Mouse (Mus musculus) ES-E14 (cell line): ENCODE data around the gene Parp3. TPM values are rescaled to one million over a fixed set of nuclear protein-coding genes. Genes with fewer than 3 reads are reported as not detected.
A peak's percentile ranks its signal among the peaks of the same experiment; 100 is the strongest.

Source experiments
- DNase-seq: peaks from one replicate; pipeline ENCODE4 v3.0.0-alpha.2; 2013; ENCODE audit warnings: low read depth, low spot score
- H3K27ac ChIP-seq: 2 replicates; pipeline ENCODE4 v1.5.1; 2012; ENCODE audit warnings: low read depth, mild to moderate bottlenecking, low read length, moderate library complexity, mixed read lengths; ENCODE audit not compliant: poor library complexity, insufficient read depth, severe bottlenecking
- H3K36me3 ChIP-seq: 2 replicates; pipeline ENCODE4 v1.6.1; 2012; ENCODE audit warnings: mild to moderate bottlenecking, low read length, moderate library complexity, mixed read lengths; ENCODE audit not compliant: control insufficient read depth, poor library complexity, insufficient read depth, severe bottlenecking
- H3K4me1 ChIP-seq, 2 experiments: fragments of 150-350 bp in 1 of 2; sonication (generic) in 1 of 2; 2 replicates each; pipeline ENCODE4 v1.6.1; 2012; ENCODE audit warnings: low read length in 2 of 2, mild to moderate bottlenecking in 1 of 2, mixed read lengths in 1 of 2; ENCODE audit not compliant: control insufficient read depth in 2 of 2, insufficient read depth in 2 of 2, poor library complexity in 1 of 2
- H3K4me3 ChIP-seq, 2 experiments: fragments of 150-350 bp in 1 of 2; sonication (generic) in 1 of 2; 2 replicates each; pipeline ENCODE4 v1.5.1; 2012; ENCODE audit warnings: low read length in 2 of 2, low read depth in 1 of 2, mild to moderate bottlenecking in 1 of 2, mixed read lengths in 1 of 2; ENCODE audit not compliant: insufficient read depth in 1 of 2, poor library complexity in 1 of 2, severe bottlenecking in 1 of 2
- H3K9ac ChIP-seq: 2 replicates; pipeline ENCODE4 v1.6.1; 2012; ENCODE audit warnings: low read depth, mild to moderate bottlenecking, low read length, mixed read lengths; ENCODE audit not compliant: poor library complexity, insufficient read depth, severe bottlenecking
- H3K9me3 ChIP-seq: fragments of 150-350 bp; sonication (generic); 2 replicates; pipeline ENCODE4 v1.6.1; 2012; ENCODE audit warnings: low read depth, mild to moderate bottlenecking, low read length; ENCODE audit not compliant: control insufficient read depth, insufficient read depth
- CHD2 ChIP-seq: IDR thresholded peaks from 2 replicates; pipeline ENCODE4 v1.6.1; 2014; ENCODE audit warnings: mild to moderate bottlenecking, low read depth, low read length, inconsistent platforms
- HCFC1 ChIP-seq: IDR thresholded peaks from 2 replicates; pipeline ENCODE4 v1.6.1; 2012; ENCODE audit warnings: low read length, inconsistent platforms, borderline replicate concordance; ENCODE audit not compliant: insufficient read depth
- MAFK ChIP-seq: IDR thresholded peaks from 2 replicates; pipeline ENCODE4 v1.6.1; 2014; ENCODE audit warnings: mild to moderate bottlenecking, low read depth, low read length, inconsistent platforms; ENCODE audit not compliant: insufficient read depth
- ZC3H11A ChIP-seq: IDR thresholded peaks from 2 replicates; pipeline ENCODE4 v1.6.1; 2012; ENCODE audit warnings: low read depth, mild to moderate bottlenecking, inconsistent platforms, low read length, borderline replicate concordance
- ZNF384 ChIP-seq: IDR thresholded peaks from 2 replicates; pipeline ENCODE4 v1.6.1; 2012; ENCODE audit warnings: low read depth, low read length, inconsistent platforms
- in situ Hi-C, 2 experiments: fragments of 600-800 bp; cut with MboI; formaldehyde crosslinking; loops; one replicate each; pipeline ENCODE4 v1.15.1; 2025; ENCODE audit warnings: low sequenced_read_pairs in 2 of 2, inconsistent platforms in 1 of 2; ENCODE audit not compliant: unreplicated experiment in 2 of 2
- total RNA-seq: library from RNA; depleted of rRNA; stranded (reverse); fragments of 300-350 nt; gene quantifications from 2 replicates; pipeline ENCODE4 v1.2.3, GENCODE M21; 2012

The Parp3 gene
- total RNA-seq, 1 experiment: 6.0 TPM

DNA sequence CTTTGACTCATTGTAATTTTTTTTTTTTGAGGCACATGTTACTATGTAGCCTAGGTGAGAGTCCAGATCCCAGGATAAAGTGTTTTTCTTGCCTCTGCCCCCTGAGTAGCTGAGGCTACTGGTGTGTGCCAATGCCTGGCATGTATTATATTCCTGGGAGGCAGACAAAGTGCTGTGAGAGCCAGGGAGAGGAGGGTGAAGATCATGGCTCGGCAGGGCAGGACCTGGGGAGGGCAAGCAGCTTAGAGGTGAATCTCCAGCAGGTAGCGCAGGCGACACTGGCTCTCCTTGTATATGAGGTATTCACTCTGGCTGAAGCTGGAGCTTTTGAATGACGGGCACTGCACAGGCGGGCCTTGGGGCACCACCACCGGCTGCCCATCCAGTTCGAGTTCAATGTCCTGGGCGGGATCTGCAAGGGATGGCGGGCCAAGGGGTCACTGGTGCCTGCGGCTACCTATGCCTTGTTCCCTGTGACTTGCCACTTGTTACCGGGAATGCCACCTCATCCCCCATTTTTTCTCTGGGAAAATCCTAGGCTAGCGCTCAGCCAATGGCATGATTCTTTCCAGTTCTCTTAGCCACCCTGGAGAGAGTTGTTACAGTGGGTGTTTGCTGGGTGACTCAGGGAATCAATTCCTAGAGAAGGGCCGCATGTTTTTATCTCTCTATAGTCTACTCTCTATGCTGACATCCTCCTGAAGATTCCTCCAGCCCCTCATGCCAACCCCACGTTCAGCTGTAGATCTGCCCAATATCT, 5.6 kb downstream of the Parp3 start:
- Histone ChIP-seq H3K9me3 (no peaks in the 10 kb centered on the region), H3K27ac (no peak overlapping the region), H3K4me3 (peak overlapping the region; percentile 22 to 24; a peak in 2 of 4 replicates), H3K36me3 (no peaks in the 10 kb centered on the region), H3K9ac (no peak overlapping the region), H3K4me1 (peaks cover 2 to 27% of the 10 kb centered on the region in 2 experiments; a peak in 2 of 4 replicates)
- in situ Hi-C loops: no loop called here
- no peak for DNase-seq
- no peak for TF ChIP-seq ZC3H11A
- TF ChIP-seq HCFC1: no peak
- TF ChIP-seq CHD2: no peak
- TF ChIP-seq ZNF384: no peak
- no peak for TF ChIP-seq MAFK

- H3K27ac ChIP-seq: no peak overlapping the region
- in situ Hi-C loops: no loop called here
- TF ChIP-seq HCFC1 (no peak), ZNF384 (no peak), ZC3H11A (no peak), CHD2 (no peak), MAFK (no peak)
Measured at GRCm38 (mm10) chr9:106469776-106470175, 7.0 kb downstream of the Parp3 start.

GRCm38 (mm10) chr9:106469317-106469716, 7.4 kb downstream of the Parp3 start:
- no peaks in the 10 kb centered on the region for H3K36me3 ChIP-seq
- H3K4me1 ChIP-seq: peaks cover 3 to 23% of the 10 kb centered on the region in 2 experiments; a peak in 2 of 4 replicates
- H3K27ac ChIP-seq: no peak overlapping the region
- no peak overlapping the region for H3K9ac ChIP-seq
- TF ChIP-seq ZC3H11A: no peak
- TF ChIP-seq MAFK: no peak
- no peak for TF ChIP-seq CHD2
- no peak for TF ChIP-seq ZNF384
- TF ChIP-seq HCFC1: no peak
- DNase-seq: no peak
- in situ Hi-C loops: no loop called here
- no peaks in the 10 kb centered on the region for H3K9me3 ChIP-seq
- H3K4me3 ChIP-seq: no peak overlapping the region

More at GRCm38 (mm10) chr9:106469776-106470175, 7.0 kb downstream of the Parp3 start:
- Histone ChIP-seq H3K36me3 (no peaks in the 10 kb centered on the region), H3K9ac (no peak overlapping the region), H3K9me3 (no peaks in the 10 kb centered on the region), H3K4me1 (peaks cover 3 to 22% of the 10 kb centered on the region in 2 experiments; a peak in 2 of 4 replicates), H3K4me3 (no peak overlapping the region)
- no peak for DNase-seq

- H3K27ac ChIP-seq: no peak overlapping the region
- no peak for DNase-seq
- in situ Hi-C loops: no loop called here
- H3K9ac ChIP-seq: no peak overlapping the region
- H3K4me3 ChIP-seq: no peak overlapping the region
- no peaks in the 10 kb centered on the region for H3K9me3 ChIP-seq
- H3K4me1 ChIP-seq: peaks cover 3 to 36% of the 10 kb centered on the region in 2 experiments; a peak in 3 of 4 replicates
- TF ChIP-seq MAFK: no peak
- no peak for TF ChIP-seq ZC3H11A
- no peak for TF ChIP-seq HCFC1
- TF ChIP-seq CHD2: no peak
- no peak for TF ChIP-seq ZNF384
- peaks cover 8% of the 10 kb centered on the region for H3K36me3 ChIP-seq
Measured at GRCm38 (mm10) chr9:106467746-106468145, 9.0 kb downstream of the Parp3 start.
